Mouse (Mus musculus) limb, embryonic 15.5 days (tissue): Measurements from ENCODE around the gene Bcap31. TPM values are rescaled to one million over a fixed set of nuclear protein-coding genes. Genes with fewer than 3 reads are reported as not detected.

Experiments
- ATAC-seq: fragments of 200-750 bp; cut with Nextera tagmentation; 2 replicates; pipeline ENCODE4 v1.8.0; 2017; ENCODE audit warnings: low read depth, moderate TSS enrichment; ENCODE audit not compliant: insufficient number of reproducible peaks, low FRiP score, low TSS enrichment
- H3K27ac ChIP-seq: fragments of 300-500 bp; sonication (generic); 2 replicates; pipeline ENCODE4 v1.5.1; 2015; ENCODE audit warnings: moderate library complexity, mild to moderate bottlenecking, inconsistent platforms
- H3K27me3 ChIP-seq: fragments of 300-500 bp; sonication (generic); 2 replicates; pipeline ENCODE4 v1.6.1; 2015; ENCODE audit warnings: inconsistent platforms
- H3K36me3 ChIP-seq: fragments of 300-500 bp; sonication (generic); 2 replicates; pipeline ENCODE4 v1.6.1; 2015; ENCODE audit warnings: inconsistent platforms
- H3K4me1 ChIP-seq: fragments of 300-500 bp; sonication (generic); 2 replicates; pipeline ENCODE4 v1.6.1; 2015; ENCODE audit warnings: inconsistent platforms
- H3K4me2 ChIP-seq: fragments of 300-500 bp; sonication (generic); 2 replicates; pipeline ENCODE4 v1.6.1; 2015; ENCODE audit warnings: mild to moderate bottlenecking, inconsistent platforms
- H3K4me3 ChIP-seq: fragments of 300-500 bp; sonication (generic); 2 replicates; pipeline ENCODE4 v1.5.1; 2015; ENCODE audit warnings: mild to moderate bottlenecking, inconsistent platforms
- H3K9ac ChIP-seq: fragments of 300-500 bp; sonication (generic); 2 replicates; pipeline ENCODE4 v1.6.1; 2015; ENCODE audit warnings: inconsistent platforms
- H3K9me3 ChIP-seq: fragments of 300-500 bp; sonication (generic); 2 replicates; pipeline ENCODE4 v1.6.1; 2016; ENCODE audit warnings: inconsistent platforms
- WGBS: fragments of 180-500 bp; shearing (Covaris S2); methylation state at CpG from one replicate; pipeline ENCODE4 v1.1.7; 2015; 5-methylcytosine and 5-hydroxymethylcytosine counted together
- polyA plus RNA-seq: library from polyadenylated mRNA; unstranded; fragments of >200 nt; fragmentation: Nextera tagmentation; extraction: Ambion mirVana; gene quantifications from 2 replicates; pipeline ENCODE4 v1.2.1, GENCODE M21; 2015

The Bcap31 gene
- polyA plus RNA-seq, 1 experiment from 2014 or later: 271 TPM

DNA sequence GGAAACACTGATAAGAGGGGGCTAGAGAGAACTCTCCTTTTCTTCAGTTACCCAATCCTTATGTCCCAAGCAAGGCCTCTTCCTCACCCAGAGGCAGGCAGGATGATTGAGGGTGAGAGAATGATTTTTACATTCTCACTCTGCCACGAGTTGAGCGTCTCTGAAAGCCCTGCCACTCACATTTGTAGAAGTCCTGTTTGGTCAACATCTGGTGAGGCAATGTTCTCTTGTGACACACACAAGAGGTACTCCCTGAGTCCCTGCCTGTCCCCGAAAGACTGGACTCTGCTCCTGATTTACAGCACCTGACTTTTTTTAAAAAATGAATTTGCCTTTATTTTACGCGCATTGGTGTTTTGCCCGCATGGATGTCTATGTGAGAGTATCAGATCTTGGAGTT lies 62.6 kb downstream of the Bcap31 start:
- no peak overlapping the region for H3K9ac ChIP-seq
- H3K27me3 ChIP-seq: 0 out of 2 replicates have a peak, but pooled peaks cover 2% of the 10 kb centered on the region
- no peak overlapping the region for H3K4me2 ChIP-seq
- no peaks in the 10 kb centered on the region for H3K9me3 ChIP-seq
- H3K36me3 ChIP-seq: no peaks in the 10 kb centered on the region
- H3K27ac ChIP-seq: no peak overlapping the region
- H3K4me1 ChIP-seq: no peaks in the 10 kb centered on the region
- ATAC-seq: no peak
- no peak overlapping the region for H3K4me3 ChIP-seq
- 83% methylated on average over 6 of the region's 6 CpGs for WGBS

DNA sequence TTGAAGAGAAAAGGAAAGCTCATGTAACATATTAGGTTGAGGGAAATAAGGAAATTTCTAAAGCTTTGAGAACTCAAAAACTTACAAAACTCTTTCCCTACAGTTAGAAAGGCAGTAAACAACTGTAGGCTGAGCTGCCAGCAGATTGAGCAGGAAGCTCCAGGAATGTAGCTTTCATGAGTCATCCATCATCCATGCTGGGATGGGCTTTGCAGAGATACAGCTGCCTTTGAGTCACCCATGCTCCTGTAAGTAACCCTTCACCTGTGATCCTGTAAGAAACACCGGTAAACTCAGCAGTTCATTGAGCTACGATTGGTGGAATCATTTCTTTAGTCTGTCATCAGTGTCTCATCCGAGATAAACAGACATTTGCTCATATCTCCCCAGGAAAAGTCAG lies 65.1 kb downstream of the Bcap31 start:
- no peaks in the 10 kb centered on the region for H3K9me3 ChIP-seq
- H3K27ac ChIP-seq: no peak overlapping the region
- no peaks in the 10 kb centered on the region for H3K4me1 ChIP-seq
- no peak overlapping the region for H3K4me3 ChIP-seq
- H3K27me3 ChIP-seq: 0 out of 2 replicates have a peak, but pooled peaks cover 2% of the 10 kb centered on the region
- no peaks in the 10 kb centered on the region for H3K36me3 ChIP-seq
- no peak overlapping the region for H3K9ac ChIP-seq
- no peak overlapping the region for H3K4me2 ChIP-seq
- ATAC-seq: no peak
- WGBS: 64% methylated on average over 3 of the region's 3 CpGs

GRCm38 (mm10) chrX:73645121-73645520 lies 70.9 kb downstream of the Bcap31 start:
- WGBS: 31% methylated on average over 4 of the region's 4 CpGs
- ATAC-seq: no peak
- Histone ChIP-seq H3K9ac (no peak overlapping the region), H3K4me3 (no peak overlapping the region), H3K36me3 (no peaks in the 10 kb centered on the region), H3K4me2 (no peak overlapping the region), H3K27ac (no peak overlapping the region), H3K27me3 (peaks cover 18% of the 10 kb centered on the region), H3K9me3 (no peaks in the 10 kb centered on the region), H3K4me1 (0 out of 2 replicates have a peak, but pooled peaks cover 2% of the 10 kb centered on the region)

- WGBS: 22% methylated on average over 41 of the region's 41 CpGs
- peaks cover 66% of the 10 kb centered on the region for H3K27me3 ChIP-seq
- no peak overlapping the region for H3K27ac ChIP-seq
- H3K4me1 ChIP-seq: peaks cover 23% of the 10 kb centered on the region
- peak overlapping the region; percentile 63 for H3K4me2 ChIP-seq
- H3K9ac ChIP-seq: no peak overlapping the region
- peak overlapping the region; percentile 39 for H3K4me3 ChIP-seq
- no peak for ATAC-seq
- no peaks in the 10 kb centered on the region for H3K36me3 ChIP-seq
- H3K9me3 ChIP-seq: no peaks in the 10 kb centered on the region
Measured at GRCm38 (mm10) chrX:73639901-73640469, 76.0 kb downstream of the Bcap31 start.

DNA sequence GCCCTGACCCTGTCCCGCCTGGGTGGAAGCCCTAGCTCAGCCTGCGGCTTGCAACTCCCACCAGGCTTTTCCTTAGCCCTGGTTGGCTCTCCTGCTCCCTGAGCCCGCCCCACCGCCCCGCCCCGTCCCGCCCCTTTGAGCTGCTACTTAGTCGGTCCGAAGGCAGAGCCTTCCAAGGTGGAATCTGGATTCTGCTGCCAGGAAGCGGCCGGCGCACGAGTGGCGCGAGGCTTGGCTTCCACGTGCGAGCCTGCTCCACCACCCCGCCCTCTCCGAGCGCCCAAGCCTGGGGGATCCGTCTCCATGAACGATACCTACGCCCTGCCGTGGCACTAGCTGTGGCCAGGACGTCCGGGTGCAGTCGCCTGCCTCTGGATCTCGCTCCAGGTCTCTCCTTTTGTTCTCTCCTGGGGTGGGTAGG lies 76.7 kb downstream of the Bcap31 start, which contains the start of gene Dusp9:
Dusp9 (plus strand) TSS at position 165 of the 421 bp plus-strand sequence.
- 31% methylated on average over 24 of the region's 28 CpGs for WGBS
- H3K27me3 ChIP-seq: peaks cover 72% of the 10 kb centered on the region

DNA sequence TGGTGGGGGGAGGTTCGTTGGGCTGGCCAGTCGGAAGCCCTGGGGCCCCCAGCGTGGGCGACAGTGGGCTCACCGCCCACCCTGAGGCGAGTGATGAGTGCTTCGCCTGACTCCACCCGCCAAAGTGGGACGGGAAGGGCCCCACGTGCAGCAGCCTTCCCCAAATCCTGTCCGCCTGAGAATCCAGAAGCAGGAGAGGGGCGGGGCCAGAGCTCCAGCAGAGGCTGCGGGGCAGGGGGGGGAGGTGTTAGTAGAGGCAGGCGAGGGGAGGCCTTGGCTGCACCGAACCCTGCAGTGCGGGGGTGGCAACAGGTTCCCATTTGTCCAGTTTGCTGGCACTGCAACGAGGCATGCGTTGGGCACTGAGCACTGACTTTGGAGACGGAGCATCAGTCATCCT lies 78.6 kb downstream of the Bcap31 start:
- H3K9ac ChIP-seq: no peak overlapping the region
- 18% methylated on average over 16 of the region's 19 CpGs for WGBS
- ATAC-seq: no peak
- peak overlapping the region; percentile 71 for H3K4me2 ChIP-seq
- H3K4me1 ChIP-seq: peaks cover 23% of the 10 kb centered on the region
- no peaks in the 10 kb centered on the region for H3K9me3 ChIP-seq
- peak overlapping the region; percentile 32 for H3K4me3 ChIP-seq
- H3K27me3 ChIP-seq: peaks cover 75% of the 10 kb centered on the region
- H3K36me3 ChIP-seq: no peaks in the 10 kb centered on the region
- no peak overlapping the region for H3K27ac ChIP-seq

More for the DNA sequence above, 76.7 kb downstream of the Bcap31 start, which contains the start of gene Dusp9:
- H3K27ac ChIP-seq: no peak within 1 kb of the TSS
- 0 out of 2 replicates have a peak within 1 kb of the TSS, but pooled peaks have one; percentile 2 for H3K9ac ChIP-seq
- peak within 1 kb of the TSS; percentile 63 for H3K4me2 ChIP-seq
- peak within 1 kb of the TSS; percentile 39 for H3K4me3 ChIP-seq
- H3K9me3 ChIP-seq: no peaks in the 10 kb centered on the region
- peak; percentile 52 for ATAC-seq
- H3K36me3 ChIP-seq: no peaks in the 10 kb centered on the region
- H3K4me1 ChIP-seq: peaks cover 23% of the 10 kb centered on the region

Other genes with a start within 250 kb of the Bcap31 start
- 243 and 288 TPM in 2 replicates for gene Bgn, start 232.6 kb downstream of the Bcap31 start, polyA plus RNA-seq
- gene Atp2b3, start 213.1 kb downstream of the Bcap31 start, polyA plus RNA-seq: 0.41 and 0.97 TPM in 2 replicates
- gene Dusp9, start 76.8 kb downstream of the Bcap31 start, polyA plus RNA-seq: 6.3 and 7.1 TPM in 2 replicates
- 15.6 and 16.2 TPM in 2 replicates for gene Pnck, start 56.1 kb downstream of the Bcap31 start, polyA plus RNA-seq
- gene Slc6a8, start 43.0 kb downstream of the Bcap31 start, polyA plus RNA-seq: 7.2 and 8.3 TPM in 2 replicates
- gene Abcd1, start 422 bp upstream of the Bcap31 start, polyA plus RNA-seq: 15.0 and 18.1 TPM in 2 replicates
- gene Plxnb3, start 40.9 kb upstream of the Bcap31 start, polyA plus RNA-seq: 0.60 and 0.87 TPM in 2 replicates
- 22.9 and 66.2 TPM in 2 replicates for gene Srpk3, start 58.2 kb upstream of the Bcap31 start, polyA plus RNA-seq
- gene Idh3g, start 70.7 kb upstream of the Bcap31 start, polyA plus RNA-seq: 190 and 200 TPM in 2 replicates
- 223 and 229 TPM in 2 replicates for gene Ssr4, start 70.9 kb upstream of the Bcap31 start, polyA plus RNA-seq
- 0.51 and 1.0 TPM in 2 replicates for gene Pdzd4, start 108.8 kb upstream of the Bcap31 start, polyA plus RNA-seq
- gene Avpr2, start 175.9 kb upstream of the Bcap31 start, polyA plus RNA-seq: 0.24 and 0.26 TPM in 2 replicates
- 3.9 and 4.0 TPM in 2 replicates for gene L1cam, start 179.9 kb upstream of the Bcap31 start, polyA plus RNA-seq
- 3.3 and 3.6 TPM in 2 replicates for gene Arhgap4, start 205.7 kb upstream of the Bcap31 start, polyA plus RNA-seq
- gene Naa10, start 205.8 kb upstream of the Bcap31 start, polyA plus RNA-seq: 111 and 114 TPM in 2 replicates
- 38.2 and 38.8 TPM in 2 replicates for gene Renbp, start 214.7 kb upstream of the Bcap31 start, polyA plus RNA-seq